Mouse (Mus musculus) lung, postnatal 0 days (tissue): ENCODE measurements around the gene Stk4. TPM values are rescaled to one million over a fixed set of nuclear protein-coding genes. Genes with fewer than 3 reads are reported as not detected.
A peak's percentile ranks its signal among the peaks of the same experiment; 100 is the strongest.

Source experiments
- ATAC-seq: fragments of 200-750 bp; cut with Nextera tagmentation; 2 replicates; pipeline ENCODE4 v1.8.0; 2017; ENCODE audit warnings: moderate library complexity
- DNase-seq: peaks from one replicate; pipeline ENCODE4 v3.0.0-alpha.2; 2016; ENCODE audit warnings: low spot score
- H3K27ac ChIP-seq: fragments of 300-500 bp; sonication (generic); 2 replicates; pipeline ENCODE4 v1.5.1; 2014; ENCODE audit warnings: antibody characterized with exemption, mild to moderate bottlenecking, low read length, mixed read lengths
- H3K27me3 ChIP-seq: fragments of 300-500 bp; sonication (generic); replicated peaks from 2 replicates; pipeline ENCODE4 v1.6.1; 2014; ENCODE audit warnings: low read length, mixed read lengths; ENCODE audit not compliant: insufficient read depth
- H3K36me3 ChIP-seq: fragments of 300-500 bp; sonication (generic); 2 replicates; pipeline ENCODE4 v1.6.1; 2014; ENCODE audit warnings: low read length, mixed read lengths; ENCODE audit not compliant: insufficient read depth
- H3K4me1 ChIP-seq: fragments of 300-500 bp; sonication (generic); 2 replicates; pipeline ENCODE4 v1.6.1; 2014; ENCODE audit warnings: antibody characterized with exemption, low read depth, low read length, mixed read lengths; ENCODE audit not compliant: insufficient read depth
- H3K4me2 ChIP-seq: fragments of 300-500 bp; sonication (generic); replicated peaks from 2 replicates; pipeline ENCODE4 v1.6.1; 2014; ENCODE audit warnings: low read depth, mild to moderate bottlenecking, low read length, moderate library complexity, mixed read lengths
- H3K4me3 ChIP-seq: fragments of 300-500 bp; sonication (generic); 2 replicates; pipeline ENCODE4 v1.5.1; 2014; ENCODE audit warnings: low read depth, low read length
- H3K9ac ChIP-seq: fragments of 300-500 bp; sonication (generic); replicated peaks from 2 replicates; pipeline ENCODE4 v1.6.1; 2014; ENCODE audit warnings: low read depth, mild to moderate bottlenecking
- H3K9me3 ChIP-seq: fragments of 300-500 bp; sonication (generic); 2 replicates; pipeline ENCODE4 v1.6.1; 2016; ENCODE audit warnings: low read length, mixed read lengths
- CTCF ChIP-seq: IDR thresholded peaks from 2 replicates; pipeline ENCODE4 v1.5.1; 2016; ENCODE audit warnings: antibody characterized with exemption, mild to moderate bottlenecking
- EP300 ChIP-seq: IDR thresholded peaks from 2 replicates; pipeline ENCODE4 v1.6.1; 2016; ENCODE audit warnings: antibody characterized with exemption, mild to moderate bottlenecking, control low read depth
- WGBS: fragments of 180-500 bp; shearing (Covaris S2); extraction: QIAGEN DNeasy Blood & Tissue Kit; methylation state at CpG from one replicate; pipeline ENCODE4 v1.1.7; 2014; 5-methylcytosine and 5-hydroxymethylcytosine counted together
- polyA plus RNA-seq: library from polyadenylated mRNA; unstranded; fragments of >200 nt; fragmentation: Nextera tagmentation; extraction: Ambion mirVana; gene quantifications from 2 replicates; pipeline ENCODE4 v1.2.1, GENCODE M21; 2015

The Stk4 gene
- polyA plus RNA-seq, 1 experiment from 2014 or later = 27.0 TPM

- no peak overlapping the region for H3K4me2 ChIP-seq
- no peak overlapping the region for H3K27ac ChIP-seq
- WGBS = 85% methylated on average over 1 of the region's 1 CpGs
- H3K4me3 ChIP-seq = no peak overlapping the region
- H3K36me3 ChIP-seq = peaks cover 37% of the 10 kb centered on the region
- ATAC-seq (no peak), DNase-seq (no peak)
- no peaks in the 10 kb centered on the region for H3K4me1 ChIP-seq
- no peaks in the 10 kb centered on the region for H3K9me3 ChIP-seq
- no peak overlapping the region for H3K9ac ChIP-seq
- no peak for TF ChIP-seq EP300
- TF ChIP-seq CTCF = no peak
- H3K27me3 ChIP-seq = no peaks in the 10 kb centered on the region
These were observed 31.8 kb downstream of the Stk4 start for GRCm38 (mm10) chr2:164101936-164102335.

GRCm38 (mm10) chr2:164102366-164102765 lies 32.2 kb downstream of the Stk4 start:
- H3K4me1 ChIP-seq = no peaks in the 10 kb centered on the region
- no peak for TF ChIP-seq EP300
- no peak overlapping the region for H3K4me3 ChIP-seq
- WGBS = 88% methylated on average over 3 of the region's 3 CpGs
- DNase-seq = no peak
- H3K27me3 ChIP-seq = no peaks in the 10 kb centered on the region
- no peak overlapping the region for H3K9ac ChIP-seq
- H3K36me3 ChIP-seq = peaks cover 41% of the 10 kb centered on the region
- no peak overlapping the region for H3K27ac ChIP-seq
- H3K4me2 ChIP-seq = no peak overlapping the region
- ATAC-seq = no peak
- H3K9me3 ChIP-seq = no peaks in the 10 kb centered on the region

DNA sequence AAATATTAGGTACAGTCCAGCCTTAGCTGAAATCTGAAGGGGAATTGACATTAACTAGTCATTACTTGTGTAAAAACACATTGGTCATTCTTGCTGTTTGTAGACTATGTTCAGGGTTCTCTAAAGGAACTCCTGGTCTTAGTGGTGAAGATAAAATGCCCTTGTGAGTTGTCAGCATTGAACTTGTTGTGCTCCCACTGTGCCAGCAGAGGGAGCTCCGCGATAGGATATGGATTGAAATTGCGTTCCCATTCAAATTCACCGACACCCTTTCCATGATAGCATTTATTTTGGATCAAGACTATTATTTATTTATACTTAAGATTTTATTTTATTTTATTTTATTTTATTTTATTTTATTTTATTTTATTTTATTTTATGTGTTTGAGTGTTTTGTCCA lies 33.4 kb downstream of the Stk4 start:
- no peaks in the 10 kb centered on the region for H3K27me3 ChIP-seq
- ATAC-seq = no peak
- H3K9me3 ChIP-seq = no peaks in the 10 kb centered on the region
- H3K9ac ChIP-seq = no peak overlapping the region
- H3K36me3 ChIP-seq = peaks cover 42% of the 10 kb centered on the region
- no peak overlapping the region for H3K4me3 ChIP-seq
- no peaks in the 10 kb centered on the region for H3K4me1 ChIP-seq
- WGBS = 23% methylated on average over 4 of the region's 4 CpGs
- H3K4me2 ChIP-seq = no peak overlapping the region
- no peak overlapping the region for H3K27ac ChIP-seq
- no peak for TF ChIP-seq EP300
- TF ChIP-seq CTCF = peak; percentile 87
- DNase-seq = peak; percentile 74

GRCm38 (mm10) chr2:164106287-164107035 lies 36.3 kb downstream of the Stk4 start:
- no peak overlapping the region for H3K27ac ChIP-seq
- peaks cover 25% of the 10 kb centered on the region; the same call in 1 of the 2 replicates for H3K36me3 ChIP-seq
- H3K9ac ChIP-seq = no peak overlapping the region
- WGBS = 83% methylated on average over 14 of the region's 14 CpGs
- no peak overlapping the region for H3K4me2 ChIP-seq
- ATAC-seq (no peak), DNase-seq (no peak)
- H3K4me3 ChIP-seq = no peak overlapping the region
- no peaks in the 10 kb centered on the region for H3K9me3 ChIP-seq
- no peaks in the 10 kb centered on the region for H3K4me1 ChIP-seq
- no peak for TF ChIP-seq CTCF
- no peak for TF ChIP-seq EP300
- H3K27me3 ChIP-seq = no peaks in the 10 kb centered on the region

- Histone ChIP-seq H3K4me3 (no peak overlapping the region), H3K36me3 (peaks cover 23% of the 10 kb centered on the region; the same call in 1 of the 2 replicates), H3K9ac (no peak overlapping the region), H3K27me3 (no peaks in the 10 kb centered on the region), H3K4me1 (no peaks in the 10 kb centered on the region), H3K4me2 (no peak overlapping the region), H3K9me3 (no peaks in the 10 kb centered on the region), H3K27ac (no peak overlapping the region)
- DNase-seq = no peak
- WGBS = 84% methylated on average over 16 of the region's 16 CpGs
- no peak for ATAC-seq
- no peak for TF ChIP-seq EP300
- TF ChIP-seq CTCF = no peak
These were observed 37.2 kb downstream of the Stk4 start for GRCm38 (mm10) chr2:164107125-164107874.

DNA sequence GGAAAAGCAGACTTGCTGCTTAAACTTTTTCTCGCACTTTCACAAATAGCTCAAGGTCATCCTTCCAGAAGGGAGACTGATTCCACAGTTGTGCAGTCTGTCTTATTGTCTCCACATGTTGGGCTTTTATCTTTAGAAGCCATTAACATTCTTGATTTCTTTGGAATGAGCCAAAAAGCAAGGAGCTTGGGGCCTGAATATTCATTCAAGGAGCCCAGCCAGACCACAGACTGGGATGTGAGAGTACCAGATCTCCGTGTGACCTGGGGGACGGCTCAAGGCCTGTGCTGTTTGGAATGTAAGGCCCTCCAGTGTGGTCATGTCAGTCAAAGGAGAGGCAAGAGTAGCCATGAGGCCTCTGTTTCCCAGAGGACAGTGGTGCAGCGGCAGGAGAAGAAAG lies 38.4 kb downstream of the Stk4 start:
- Histone ChIP-seq H3K4me2 (no peak overlapping the region), H3K27ac (no peak overlapping the region), H3K4me1 (no peaks in the 10 kb centered on the region), H3K9ac (no peak overlapping the region), H3K27me3 (no peaks in the 10 kb centered on the region), H3K36me3 (peaks cover 15% of the 10 kb centered on the region; the same call in 1 of the 2 replicates), H3K9me3 (no peaks in the 10 kb centered on the region), H3K4me3 (no peak overlapping the region)
- WGBS = 88% methylated on average over 4 of the region's 4 CpGs
- TF ChIP-seq CTCF = no peak
- TF ChIP-seq EP300 = no peak
- no peak for DNase-seq
- ATAC-seq = no peak
